Mouse (Mus musculus) kidney, embryonic 14.5 days (tissue): ENCODE results near the gene Ppp1r27. TPM values are rescaled to one million over a fixed set of nuclear protein-coding genes. Genes with fewer than 3 reads are reported as not detected.

Experiments used
- ATAC-seq: fragments of 200-750 bp; cut with Nextera tagmentation; 2 replicates; pipeline ENCODE4 v1.8.0; 2017; ENCODE audit warnings: moderate number of reproducible peaks, mild to moderate bottlenecking, moderate TSS enrichment, moderate library complexity; ENCODE audit not compliant: low FRiP score, low TSS enrichment
- H3K27ac ChIP-seq: fragments of 300-500 bp; sonication (generic); 2 replicates; pipeline ENCODE4 v1.5.1; 2014; ENCODE audit warnings: low read depth, mild to moderate bottlenecking, low read length, moderate library complexity, mixed read lengths
- H3K27me3 ChIP-seq: fragments of 300-500 bp; sonication (generic); 2 replicates; pipeline ENCODE4 v1.6.1; 2014; ENCODE audit warnings: mild to moderate bottlenecking, low read length; ENCODE audit not compliant: control insufficient read depth, insufficient read depth
- H3K36me3 ChIP-seq: fragments of 300-500 bp; sonication (generic); 2 replicates; pipeline ENCODE4 v1.6.1; 2014; ENCODE audit warnings: low read length, mixed read lengths; ENCODE audit not compliant: control insufficient read depth, insufficient read depth
- H3K4me1 ChIP-seq: fragments of 300-500 bp; sonication (generic); 2 replicates; pipeline ENCODE4 v1.6.1; 2014; ENCODE audit warnings: low read length, mixed read lengths; ENCODE audit not compliant: control insufficient read depth, insufficient read depth
- H3K4me2 ChIP-seq: fragments of 300-500 bp; sonication (generic); replicated peaks from 2 replicates; pipeline ENCODE4 v1.6.1; 2014; ENCODE audit warnings: low read depth, mild to moderate bottlenecking, low read length
- H3K4me3 ChIP-seq: fragments of 300-500 bp; sonication (generic); 2 replicates; pipeline ENCODE4 v1.5.1; 2014; ENCODE audit warnings: mild to moderate bottlenecking, low read length
- H3K9ac ChIP-seq: fragments of 300-500 bp; sonication (generic); 2 replicates; pipeline ENCODE4 v1.6.1; 2014; ENCODE audit warnings: low read depth, mild to moderate bottlenecking, low read length, moderate library complexity
- H3K9me3 ChIP-seq: fragments of 300-500 bp; sonication (generic); 2 replicates; pipeline ENCODE4 v1.6.1; 2016; ENCODE audit warnings: low read length; ENCODE audit not compliant: control insufficient read depth
- WGBS: fragments of 180-500 bp; shearing (Covaris S2); extraction: QIAGEN DNeasy Blood & Tissue Kit; methylation state at CpG from one replicate; pipeline ENCODE4 v1.1.7; 2014; 5-methylcytosine and 5-hydroxymethylcytosine counted together
- polyA plus RNA-seq: library from polyadenylated mRNA; unstranded; fragments of >200 nt; fragmentation: Nextera tagmentation; extraction: Ambion mirVana; gene quantifications from 2 replicates; pipeline ENCODE4 v1.2.1, GENCODE M21; 2014

Ppp1r27 gene
- polyA plus RNA-seq, 1 experiment from 2014 or later = 0.58 TPM

DNA sequence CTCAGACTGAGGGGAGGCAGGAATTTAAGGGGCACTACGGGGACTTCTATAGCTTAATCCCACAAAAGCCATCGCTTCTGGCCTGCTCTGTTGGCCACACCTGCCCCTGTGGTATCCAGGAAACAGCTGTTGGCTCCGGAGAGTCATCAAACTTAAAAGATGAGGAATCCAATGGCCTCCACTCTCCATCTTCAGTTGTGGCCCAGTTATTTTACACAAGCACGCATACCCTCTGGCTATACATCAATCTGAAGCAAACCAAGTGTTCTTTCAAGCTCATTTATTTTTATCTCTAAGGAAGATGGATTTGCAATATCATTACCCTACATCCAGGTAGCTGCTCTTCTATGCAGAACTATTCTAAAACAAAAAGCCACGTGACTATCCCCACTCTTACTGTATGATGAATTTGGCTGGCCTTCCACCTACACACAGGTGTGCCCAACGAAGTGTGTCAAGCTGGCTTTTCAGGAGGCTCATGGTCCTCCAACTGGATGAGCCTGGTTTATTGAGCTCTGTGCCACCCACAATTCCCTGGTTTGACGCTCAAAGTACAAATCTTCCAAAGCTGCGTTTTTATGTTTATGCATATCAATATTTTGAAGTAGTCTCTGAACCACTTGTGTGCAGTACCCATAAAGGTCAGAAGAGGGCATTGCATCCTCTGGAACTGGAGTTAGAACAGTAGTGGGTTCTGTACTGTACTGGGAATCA is 31.5 kb upstream of the Ppp1r27 start:
- no peaks in the 10 kb centered on the region; the same call in 1 of the 2 replicates for H3K9me3 ChIP-seq
- no peak for ATAC-seq
- H3K27me3 ChIP-seq = no peaks in the 10 kb centered on the region
- WGBS = 79% methylated on average over 8 of the region's 8 CpGs
- peak overlapping the region; percentile 94 for H3K4me3 ChIP-seq
- peak overlapping the region; percentile 95 for H3K27ac ChIP-seq
- peaks cover 58% of the 10 kb centered on the region for H3K36me3 ChIP-seq
- peaks cover 21% of the 10 kb centered on the region for H3K4me1 ChIP-seq
- H3K9ac ChIP-seq = peak overlapping the region; percentile 98; the same call in 1 of the 2 replicates
- peak overlapping the region; percentile 89 for H3K4me2 ChIP-seq

DNA sequence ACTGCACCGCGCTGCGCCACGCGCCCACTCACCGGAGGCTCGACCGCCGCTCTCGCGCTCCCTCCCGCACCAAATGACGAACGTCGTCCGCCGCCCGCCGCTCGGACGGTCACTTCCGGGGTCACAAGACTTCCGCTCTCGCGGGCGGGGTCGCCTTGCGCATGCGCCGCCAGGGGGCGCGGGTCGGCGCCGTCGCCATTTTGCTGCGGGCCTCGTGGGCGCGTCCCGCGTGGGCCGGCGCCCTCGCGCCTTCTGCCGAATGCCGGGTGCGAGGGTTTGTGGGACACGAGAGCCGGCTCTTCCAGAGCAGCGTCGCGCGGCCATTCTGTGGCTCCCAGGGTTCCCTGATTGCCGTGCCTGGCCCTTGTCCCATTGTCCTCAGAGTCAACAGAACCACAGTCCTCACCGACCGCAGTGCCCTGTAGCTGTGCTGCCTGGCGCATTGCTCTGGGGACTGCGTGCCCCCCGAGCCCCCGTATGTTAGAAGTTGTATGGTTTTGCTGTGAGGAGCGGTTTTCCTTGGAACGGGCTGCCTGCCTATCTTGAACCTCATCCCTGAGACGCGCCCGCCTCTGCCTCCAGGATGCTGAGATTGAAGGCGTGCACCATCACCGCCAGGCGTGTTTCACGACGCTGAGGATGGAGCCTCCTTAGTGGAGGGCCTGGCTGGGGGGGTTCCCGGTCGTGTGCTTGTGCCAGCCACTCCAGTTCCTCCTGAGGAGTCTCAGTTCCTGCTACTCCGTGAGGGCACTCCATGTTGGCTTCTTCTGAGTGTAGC is 30.7 kb upstream of the Ppp1r27 start, which contains the start of gene Arhgdia:
Arhgdia (minus strand) TSS at position 135 of the 778 bp plus-strand sequence.
- Histone ChIP-seq H3K27me3 (no peaks in the 10 kb centered on the region), H3K4me3 (peak within 1 kb of the TSS; percentile 94), H3K36me3 (peaks cover 55% of the 10 kb centered on the region), H3K9me3 (no peaks in the 10 kb centered on the region; the same call in 1 of the 2 replicates), H3K4me1 (peaks cover 21% of the 10 kb centered on the region), H3K27ac (peak within 1 kb of the TSS; percentile 95), H3K4me2 (peak within 1 kb of the TSS; percentile 89), H3K9ac (peak within 1 kb of the TSS; percentile 98)
- peak; percentile 71 for ATAC-seq
- WGBS = 5% methylated on average over 72 of the region's 75 CpGs

DNA sequence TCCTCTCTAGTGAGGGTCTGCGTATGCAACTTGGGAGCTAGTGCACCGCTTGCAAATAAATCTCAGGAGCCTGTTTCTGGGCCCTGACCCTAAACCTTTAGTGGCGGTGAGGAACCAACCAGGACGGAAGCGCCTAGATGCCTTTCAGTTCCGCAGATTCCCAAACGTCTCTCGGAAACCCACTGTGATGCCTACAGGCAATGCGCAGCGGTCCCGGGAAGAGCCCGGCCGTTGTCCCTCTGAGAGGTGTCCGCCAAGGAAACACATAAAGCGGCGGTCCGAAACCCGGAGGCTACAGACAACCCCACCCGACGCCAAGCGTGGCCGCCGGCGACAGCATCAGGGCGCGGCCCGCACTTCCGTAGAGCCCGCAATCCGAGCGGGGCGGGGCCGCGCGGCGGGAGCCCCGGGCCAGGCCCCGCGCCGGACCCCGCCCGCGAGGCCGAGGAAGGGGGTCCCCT is 30.0 kb upstream of the Ppp1r27 start:
- H3K9ac ChIP-seq = peak overlapping the region; percentile 98
- no peaks in the 10 kb centered on the region for H3K27me3 ChIP-seq
- H3K4me1 ChIP-seq = peaks cover 21% of the 10 kb centered on the region
- H3K4me2 ChIP-seq = peak overlapping the region; percentile 89
- H3K9me3 ChIP-seq = no peaks in the 10 kb centered on the region; the same call in 1 of the 2 replicates
- peak overlapping the region; percentile 95 for H3K27ac ChIP-seq
- WGBS = under 1% methylated on average over 37 of the region's 44 CpGs
- peak; percentile 7; the same call in 1 of the 2 replicates for ATAC-seq
- H3K4me3 ChIP-seq = peak overlapping the region; percentile 94
- peaks cover 47% of the 10 kb centered on the region for H3K36me3 ChIP-seq

DNA sequence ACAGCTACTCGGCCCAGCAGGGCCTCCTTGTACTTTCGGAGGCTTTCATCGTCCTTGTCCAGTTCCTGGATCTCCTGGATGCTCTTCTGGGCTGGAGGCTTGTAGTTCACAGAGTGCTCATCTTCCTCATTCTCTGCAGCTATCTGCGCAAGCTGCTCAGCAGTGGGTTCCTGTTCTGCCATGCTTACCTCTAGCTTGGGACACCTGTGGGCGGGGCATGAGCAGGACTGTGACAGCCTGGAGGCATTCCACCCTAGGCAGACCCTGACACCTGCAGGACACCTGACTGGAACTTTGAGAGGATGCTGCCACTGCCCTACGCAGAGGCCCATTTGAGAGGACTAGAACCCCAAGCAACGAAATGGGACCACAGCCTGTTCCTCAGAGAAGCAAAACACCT is 29.3 kb upstream of the Ppp1r27 start:
- ATAC-seq = no peak
- Histone ChIP-seq H3K9me3 (no peaks in the 10 kb centered on the region; the same call in 1 of the 2 replicates), H3K4me3 (peak overlapping the region; percentile 94), H3K4me2 (peak overlapping the region; percentile 89), H3K9ac (peak overlapping the region; percentile 98), H3K27me3 (no peaks in the 10 kb centered on the region), H3K4me1 (peaks cover 21% of the 10 kb centered on the region), H3K36me3 (peaks cover 40% of the 10 kb centered on the region), H3K27ac (peak overlapping the region; percentile 95; the same call in 1 of the 2 replicates)
- WGBS = 51% methylated on average over 7 of the region's 7 CpGs

DNA sequence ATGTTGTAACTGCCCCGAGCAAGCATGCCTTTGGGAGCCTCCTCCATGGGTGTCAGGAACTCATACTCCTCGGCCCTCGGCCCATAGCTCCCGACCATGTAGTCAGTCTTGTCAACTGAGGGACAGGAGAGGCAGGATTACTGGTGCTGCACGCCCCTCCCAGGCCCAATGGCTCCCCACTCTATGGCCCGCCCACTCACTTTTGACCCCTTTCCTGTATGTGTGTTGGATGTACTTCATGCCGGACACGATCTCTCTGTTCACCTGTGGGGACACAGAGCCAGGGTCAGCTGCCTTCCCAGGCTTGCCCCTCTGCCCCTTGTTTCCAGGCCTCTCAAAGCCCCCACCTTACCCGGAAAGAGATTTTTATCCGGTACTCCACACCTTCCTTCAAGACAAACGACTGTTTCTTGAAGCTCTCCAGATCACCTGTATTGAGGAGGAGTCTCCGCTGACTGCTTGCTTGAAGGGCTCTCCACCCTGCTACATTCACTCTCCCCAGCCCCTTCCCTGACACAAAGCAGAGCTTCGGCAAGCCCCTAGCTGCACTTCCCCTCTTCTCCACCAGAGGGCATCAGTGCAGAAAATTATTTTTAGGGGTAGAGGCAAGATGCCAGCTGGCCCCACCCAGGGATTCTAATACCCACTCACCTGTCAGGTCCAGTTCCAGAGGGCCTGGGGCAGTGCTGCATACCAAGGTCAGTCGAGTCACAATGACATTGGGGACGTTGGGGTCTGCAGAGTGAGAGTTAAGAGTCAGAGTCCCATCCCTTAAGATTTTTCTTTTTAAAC is 28.6 kb upstream of the Ppp1r27 start:
- ATAC-seq = no peak
- peak overlapping the region; percentile 98; the same call in 1 of the 2 replicates for H3K9ac ChIP-seq
- 51% methylated on average over 15 of the region's 15 CpGs for WGBS
- H3K4me3 ChIP-seq = peak overlapping the region; percentile 94
- H3K27ac ChIP-seq = peak overlapping the region; percentile 27; the same call in 1 of the 2 replicates
- peaks cover 37% of the 10 kb centered on the region for H3K36me3 ChIP-seq
- H3K27me3 ChIP-seq = no peaks in the 10 kb centered on the region
- peak overlapping the region; percentile 89 for H3K4me2 ChIP-seq
- no peaks in the 10 kb centered on the region; the same call in 1 of the 2 replicates for H3K9me3 ChIP-seq
- peaks cover 24% of the 10 kb centered on the region for H3K4me1 ChIP-seq

DNA sequence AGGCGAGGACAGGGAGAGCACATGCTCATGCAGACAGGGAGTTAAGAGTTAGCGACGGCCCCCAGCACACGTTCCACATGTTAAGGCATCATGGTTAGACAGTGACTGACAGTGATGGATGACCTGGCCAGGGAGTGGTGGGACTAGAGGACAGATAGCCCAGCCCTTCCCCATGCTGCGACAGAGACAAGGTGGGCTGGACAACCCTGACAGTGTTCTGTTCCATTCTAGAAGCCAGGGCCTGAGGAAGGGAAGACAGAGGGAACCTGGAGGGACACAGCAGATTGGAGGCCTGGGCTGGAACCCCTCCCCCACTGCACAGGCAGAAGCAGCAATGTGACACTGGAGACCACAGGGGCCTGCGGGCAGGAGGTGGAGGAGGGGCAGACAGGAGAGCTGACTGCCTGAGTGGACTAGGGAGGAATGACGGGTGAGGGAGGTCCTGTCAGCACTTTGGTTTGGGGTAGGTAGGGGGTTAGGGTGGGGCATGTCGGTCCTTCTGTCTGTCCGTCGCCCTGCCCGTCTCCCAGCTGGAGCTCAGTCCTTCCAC is 27.8 kb upstream of the Ppp1r27 start:
- no peak for ATAC-seq
- WGBS = 69% methylated on average over 11 of the region's 11 CpGs
- H3K9ac ChIP-seq = peak overlapping the region; percentile 98
- 0 out of 2 replicates have a peak overlapping the region, but pooled peaks have one; percentile 27 for H3K27ac ChIP-seq
- no peak overlapping the region for H3K4me3 ChIP-seq
- peaks cover 29% of the 10 kb centered on the region for H3K4me1 ChIP-seq
- no peaks in the 10 kb centered on the region for H3K27me3 ChIP-seq
- H3K9me3 ChIP-seq = no peaks in the 10 kb centered on the region
- H3K36me3 ChIP-seq = peaks cover 32% of the 10 kb centered on the region
- H3K4me2 ChIP-seq = no peak overlapping the region

DNA sequence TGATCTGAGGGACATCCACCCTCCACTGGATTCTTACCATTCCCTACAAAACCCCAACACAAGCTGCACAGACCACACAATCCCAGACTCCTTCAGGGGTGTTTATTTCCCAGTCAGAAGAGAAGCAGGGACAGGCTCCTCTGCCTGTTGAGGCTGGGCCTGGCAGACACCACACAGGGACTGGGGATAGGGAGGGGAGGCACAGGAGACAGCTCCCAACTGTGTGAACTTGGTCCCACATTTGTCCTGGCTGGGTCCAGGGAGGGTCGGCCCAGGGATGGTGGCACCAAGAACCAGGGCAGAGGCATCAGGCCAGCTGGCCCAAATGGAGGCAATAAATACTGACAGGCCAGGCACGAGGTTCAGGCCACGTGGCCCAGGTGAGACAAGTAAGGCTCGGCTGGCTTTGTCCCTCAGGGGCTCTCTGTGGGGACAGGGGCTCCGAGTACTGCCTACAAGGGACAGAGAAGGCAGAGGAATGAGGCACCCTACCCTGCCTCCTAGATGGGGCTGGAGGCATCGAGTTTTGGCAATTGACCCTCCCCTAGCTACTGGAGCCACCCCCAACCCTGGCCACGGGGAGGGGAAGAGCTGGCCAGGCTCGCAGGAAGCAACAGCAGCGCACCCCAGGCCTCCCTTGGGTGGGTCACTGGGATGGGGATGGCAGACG is 27.2 kb upstream of the Ppp1r27 start:
- Histone ChIP-seq H3K4me1 (peaks cover 29% of the 10 kb centered on the region), H3K9me3 (no peaks in the 10 kb centered on the region), H3K27ac (no peak overlapping the region), H3K36me3 (peaks cover 31% of the 10 kb centered on the region), H3K9ac (no peak overlapping the region; the same call in none of the 2 replicates), H3K4me2 (no peak overlapping the region), H3K27me3 (no peaks in the 10 kb centered on the region), H3K4me3 (no peak overlapping the region)
- 63% methylated on average over 10 of the region's 10 CpGs for WGBS
- no peak for ATAC-seq
